Mouse (Mus musculus) MEL (cell line): ENCODE data around the gene Shc4. TPM values are rescaled to one million over a fixed set of nuclear protein-coding genes. Genes with fewer than 3 reads are reported as not detected.

Experiments
- DNase-seq: peaks from one replicate; pipeline ENCODE4 v3.0.0; 2011; ENCODE audit warnings: low read depth, low spot score
- H3K27ac ChIP-seq: 2 replicates; pipeline ENCODE4 v1.5.1; 2012; ENCODE audit warnings: low read depth, mild to moderate bottlenecking, control low read depth, low read length, moderate library complexity; ENCODE audit not compliant: control insufficient read depth
- H3K27me3 ChIP-seq, 2 experiments: fragments of 150-350 bp in 1 of 2; sonication (generic) in 1 of 2; 2 replicates each; pipeline ENCODE4 v1.6.1; 2012; ENCODE audit warnings: low read length in 2 of 2, mild to moderate bottlenecking in 2 of 2, improper control_type of control experiment in 1 of 2, moderate library complexity in 1 of 2; ENCODE audit not compliant: insufficient read depth in 2 of 2, control insufficient read depth in 1 of 2
- H3K36me3 ChIP-seq, 2 experiments: 2 replicates each; pipeline ENCODE4 v1.6.1; 2012 to 2014; ENCODE audit warnings: low read length in 2 of 2, improper control_type of control experiment in 1 of 2, inconsistent platforms in 1 of 2, mild to moderate bottlenecking in 1 of 2; ENCODE audit not compliant: insufficient read depth in 2 of 2, control insufficient read depth in 1 of 2
- H3K4me1 ChIP-seq, 2 experiments: fragments of 150-350 bp in 1 of 2; sonication (generic) in 1 of 2; 2 replicates each; pipeline ENCODE4 v1.6.1; 2012; ENCODE audit warnings: low read length in 2 of 2, improper control_type of control experiment in 1 of 2, mild to moderate bottlenecking in 1 of 2; ENCODE audit not compliant: insufficient read depth in 2 of 2, control insufficient read depth in 1 of 2
- H3K4me3 ChIP-seq, 2 experiments: fragments of 150-350 bp in 1 of 2; sonication (generic) in 1 of 2; 2 replicates each; pipeline ENCODE4 v1.5.1; 2012; ENCODE audit warnings: low read depth in 2 of 2, low read length in 2 of 2, mild to moderate bottlenecking in 2 of 2, moderate library complexity in 2 of 2, control low read depth in 1 of 2, improper control_type of control experiment in 1 of 2; ENCODE audit not compliant: control insufficient read depth in 1 of 2, insufficient read depth in 1 of 2
- H3K79me2 ChIP-seq: 2 replicates; pipeline ENCODE4 v1.6.1; 2012; ENCODE audit warnings: mild to moderate bottlenecking, low read length, moderate library complexity; ENCODE audit not compliant: control insufficient read depth, poor library complexity, insufficient read depth
- H3K9ac ChIP-seq: 2 replicates; pipeline ENCODE4 v1.6.1; 2012; ENCODE audit warnings: low read depth, mild to moderate bottlenecking, control low read depth, low read length, moderate library complexity; ENCODE audit not compliant: control insufficient read depth, poor library complexity, severe bottlenecking
- H3K9me3 ChIP-seq: fragments of 150-350 bp; sonication (generic); replicated peaks from 2 replicates; pipeline ENCODE4 v1.6.1; 2012; ENCODE audit warnings: mild to moderate bottlenecking, low read length, improper control_type of control experiment, moderate library complexity; ENCODE audit not compliant: insufficient read depth
- BHLHE40 ChIP-seq: IDR thresholded peaks from 2 replicates; pipeline ENCODE4 v1.6.1; 2012; ENCODE audit warnings: low read depth, mild to moderate bottlenecking, inconsistent platforms, low read length, improper control_type of control experiment, borderline replicate concordance
- CTCF ChIP-seq, 3 experiments: IDR thresholded peaks in 2 of 3; conservative IDR thresholded peaks in 1 of 3; 2 replicates each; pipeline ENCODE4 v1.5.1; 2011 to 2012; ENCODE audit warnings: low read length in 3 of 3, low read depth in 2 of 3, mild to moderate bottlenecking in 2 of 3, improper control_type of control experiment in 1 of 3, inconsistent platforms in 1 of 3, mixed read lengths in 1 of 3, moderate library complexity in 1 of 3; ENCODE audit not compliant: control insufficient read depth in 1 of 3, insufficient read depth in 1 of 3, poor library complexity in 1 of 3, severe bottlenecking in 1 of 3
- E2F4 ChIP-seq: IDR thresholded peaks from 2 replicates; pipeline ENCODE4 v1.6.1; 2011; ENCODE audit warnings: low read depth, low read length, improper control_type of control experiment, borderline replicate concordance
- ETS1 ChIP-seq: IDR thresholded peaks from 2 replicates; pipeline ENCODE4 v1.6.1; 2012; ENCODE audit warnings: low read depth, mild to moderate bottlenecking, inconsistent platforms, low read length, improper control_type of control experiment, moderate library complexity
- GATA1 ChIP-seq: IDR thresholded peaks from 2 replicates; pipeline ENCODE4 v1.6.1; 2011; ENCODE audit warnings: low read depth, low read length, improper control_type of control experiment
- JUND ChIP-seq: IDR thresholded peaks from 2 replicates; pipeline ENCODE4 v1.6.1; 2011; ENCODE audit warnings: low read depth, mild to moderate bottlenecking, improper control_type of control experiment, low read length
- KAT2A ChIP-seq: conservative IDR thresholded peaks from 2 replicates; pipeline ENCODE4 v1.6.1; 2012; ENCODE audit warnings: low read depth, low read length, improper control_type of control experiment, inconsistent platforms
- MEF2A ChIP-seq: IDR thresholded peaks from 2 replicates; pipeline ENCODE4 v1.6.1; 2014; ENCODE audit warnings: low read depth, mild to moderate bottlenecking, inconsistent platforms, low read length, improper control_type of control experiment; ENCODE audit not compliant: poor library complexity, insufficient replicate concordance, severe bottlenecking; ENCODE audit errors: extremely low read depth
- MXI1 ChIP-seq: IDR thresholded peaks from 2 replicates; pipeline ENCODE4 v1.6.1; 2011; ENCODE audit warnings: mild to moderate bottlenecking, low read depth, low read length, improper control_type of control experiment
- MYB ChIP-seq: IDR thresholded peaks from 2 replicates; pipeline ENCODE4 v1.6.1; 2011; ENCODE audit warnings: mild to moderate bottlenecking, low read depth, low read length, improper control_type of control experiment
- POLR2A ChIP-seq, 2 experiments: IDR thresholded peaks; 2 replicates each; pipeline ENCODE4 v1.6.1; 2011 to 2012; ENCODE audit warnings: low read length in 2 of 2, mild to moderate bottlenecking in 2 of 2, control low read depth in 1 of 2, improper control_type of control experiment in 1 of 2, low read depth in 1 of 2, moderate library complexity in 1 of 2; ENCODE audit not compliant: control insufficient read depth in 1 of 2, insufficient read depth in 1 of 2, poor library complexity in 1 of 2
- RAD21 ChIP-seq: IDR thresholded peaks from 2 replicates; pipeline ENCODE4 v1.6.1; 2011; ENCODE audit warnings: mild to moderate bottlenecking, low read depth, low read length, improper control_type of control experiment
- SIN3A ChIP-seq: IDR thresholded peaks from 2 replicates; pipeline ENCODE4 v1.6.1; 2012; ENCODE audit warnings: low read length, improper control_type of control experiment, inconsistent platforms
- SMC3 ChIP-seq: IDR thresholded peaks from 2 replicates; pipeline ENCODE4 v1.6.1; 2011; ENCODE audit warnings: low read depth, low read length, improper control_type of control experiment
- TAL1 ChIP-seq: IDR thresholded peaks from 2 replicates; pipeline ENCODE4 v1.6.1; 2012; ENCODE audit warnings: mild to moderate bottlenecking, inconsistent platforms, low read length, moderate library complexity, mixed read lengths
- TBP ChIP-seq: IDR thresholded peaks from 2 replicates; pipeline ENCODE4 v1.8.0; 2011; ENCODE audit warnings: low read depth, low read length, improper control_type of control experiment
- TCF12 ChIP-seq: IDR thresholded peaks from 2 replicates; pipeline ENCODE4 v1.6.1; 2014; ENCODE audit warnings: low read depth, mild to moderate bottlenecking, inconsistent platforms, low read length, improper control_type of control experiment, moderate library complexity
- USF2 ChIP-seq, 2 experiments: IDR thresholded peaks; 2 replicates each; pipeline ENCODE4 v1.6.1; 2011 to 2012; ENCODE audit warnings: improper control_type of control experiment in 2 of 2, low read length in 2 of 2, borderline replicate concordance in 1 of 2, inconsistent platforms in 1 of 2, low read depth in 1 of 2, mild to moderate bottlenecking in 1 of 2; ENCODE audit not compliant: insufficient read depth in 1 of 2
- ZC3H11A ChIP-seq: IDR thresholded peaks from 2 replicates; pipeline ENCODE4 v1.6.1; 2012; ENCODE audit warnings: low read depth, mild to moderate bottlenecking, inconsistent platforms, low read length, improper control_type of control experiment
- ZKSCAN1 ChIP-seq: IDR thresholded peaks from 2 replicates; pipeline ENCODE4 v1.6.1; 2012; ENCODE audit warnings: low read depth, mild to moderate bottlenecking, inconsistent platforms, low read length, improper control_type of control experiment, moderate library complexity
- ZMIZ1 ChIP-seq: IDR thresholded peaks from 2 replicates; pipeline ENCODE4 v1.6.1; 2012; ENCODE audit warnings: low read depth, mild to moderate bottlenecking, inconsistent platforms, low read length, improper control_type of control experiment, moderate library complexity
- polyA plus RNA-seq, 2 experiments: library from polyadenylated mRNA; stranded (reverse) in 1 of 2; unstranded in 1 of 2; fragments of >175 nt in 1 of 2; fragments of >200 nt in 1 of 2; gene quantifications; 2 replicates each; pipeline versions ENCODE4 v1.2.1 to v1.2.4; 2012; ENCODE audit warnings: low replicate concordance in 2 of 2, low read depth in 1 of 2; ENCODE audit not compliant: insufficient read length in 2 of 2, insufficient read depth in 1 of 2, missing spikeins in 1 of 2
- total RNA-seq: library from RNA; depleted of rRNA; stranded (reverse); fragments of 300-350 nt; gene quantifications from 2 replicates; pipeline ENCODE4 v1.2.3, GENCODE M21; 2012

Shc4 gene
- total and polyA plus RNA-seq, 3 experiments, result 0.38 to 1.1 TPM; not detected in 1

DNA sequence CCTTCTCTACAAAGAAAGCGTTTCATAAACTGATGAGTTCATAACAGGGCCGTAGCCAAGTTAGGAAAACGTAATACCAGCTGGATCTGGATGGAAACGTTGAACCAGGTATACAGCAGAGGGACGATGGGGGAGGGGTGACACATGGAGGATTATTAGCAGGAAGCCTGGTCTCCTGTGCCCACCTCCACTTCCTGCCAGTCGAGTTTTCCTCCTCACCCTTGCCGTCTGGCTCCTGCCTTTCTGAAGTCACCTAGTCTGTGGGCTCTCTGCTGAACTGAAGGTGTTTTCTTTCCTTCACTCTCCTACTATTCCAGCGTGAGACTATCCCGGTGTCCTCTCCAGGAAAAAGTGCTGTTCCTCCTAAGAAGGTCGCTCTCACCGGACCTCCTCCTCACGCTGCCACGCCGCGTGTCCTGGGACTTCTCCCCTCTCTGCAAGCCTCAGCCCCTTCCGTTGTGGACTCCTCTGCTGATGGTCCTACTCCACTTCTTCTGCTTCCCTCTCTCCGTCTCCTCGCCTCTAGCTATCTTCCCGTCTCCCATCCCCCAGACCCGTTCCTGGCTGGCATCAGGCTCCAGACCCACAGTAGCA, 63.3 kb downstream of the Shc4 start:
- Histone ChIP-seq H3K27ac (no peak overlapping the region), H3K27me3 (no peaks in the 10 kb centered on the region), H3K79me2 (no peaks in the 10 kb centered on the region), H3K9ac (no peak overlapping the region), H3K9me3 (no peaks in the 10 kb centered on the region), H3K4me1 (peaks cover 6 to 25% of the 10 kb centered on the region in 2 experiments), H3K36me3 (peaks cover 0 to 11% of the 10 kb centered on the region in 2 experiments; a peak in 2 of 4 replicates), H3K4me3 (no peak overlapping the region)
- TF ChIP-seq TAL1 (no peak), KAT2A (no peak), MYB (no peak), ZMIZ1 (no peak), GATA1 (no peak), CTCF (IDR thresholded peaks at IDR 0.05 in 2 of 3, conservative IDR thresholded peaks at IDR 0.05 in 1 of 3; ENCODE audit: control insufficient read depth in 1 of 3, insufficient read depth in 1 of 3, low read depth in 2 of 3, low read length in 3 of 3, poor library complexity in 1 of 3, severe bottlenecking in 1 of 3) (no peak), TBP (no peak)
- no peak for DNase-seq

DNA sequence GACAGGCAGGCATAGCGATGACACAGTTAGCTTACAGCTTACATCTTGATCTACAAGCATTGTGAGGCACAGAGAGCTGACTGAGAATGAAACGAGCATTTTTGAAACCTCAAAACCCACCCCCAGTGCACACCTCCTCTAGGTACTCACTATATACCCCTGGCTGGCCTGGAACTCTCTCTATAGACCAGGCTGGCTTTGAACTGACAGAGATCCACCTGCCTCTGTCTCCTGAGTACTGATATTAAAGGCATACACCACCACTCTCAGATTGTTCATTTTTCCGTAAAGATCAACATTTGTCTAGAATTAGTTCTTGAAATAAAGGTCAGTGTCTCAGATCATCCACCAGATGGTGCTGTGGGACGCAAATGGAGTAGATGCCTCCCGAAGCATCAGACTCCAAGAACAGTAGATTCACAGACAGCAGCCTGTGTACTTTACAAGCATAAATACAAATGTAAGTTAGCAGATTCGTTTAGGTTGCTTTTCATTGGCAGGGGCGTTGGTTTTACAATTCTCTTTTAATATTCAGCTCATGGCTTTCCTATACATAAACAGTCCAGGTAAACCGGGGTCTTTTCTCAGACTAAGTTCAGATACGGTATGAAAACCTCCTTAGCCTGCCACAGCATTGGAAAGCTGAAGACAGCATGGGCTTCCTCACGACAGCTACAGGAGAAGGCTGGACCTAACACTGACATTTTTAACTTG, 64.0 kb downstream of the Shc4 start:
- Histone ChIP-seq H3K4me1 (peaks cover under 1 to 19% of the 10 kb centered on the region in 2 experiments; a peak in 3 of 4 replicates), H3K27ac (no peak overlapping the region), H3K4me3 (no peak overlapping the region), H3K79me2 (no peaks in the 10 kb centered on the region), H3K36me3 (peaks cover 0 to 5% of the 10 kb centered on the region in 2 experiments; a peak in 1 of 4 replicates), H3K9me3 (no peaks in the 10 kb centered on the region), H3K27me3 (no peaks in the 10 kb centered on the region), H3K9ac (no peak overlapping the region)
- peak; percentile 77 for DNase-seq
- TF ChIP-seq ZMIZ1 (no peak), MXI1 (no peak), ZC3H11A (peak; percentile 97), ETS1 (no peak), KAT2A (no peak), MEF2A (no peak), POLR2A (IDR thresholded peaks at IDR 0.05; ENCODE audit: control insufficient read depth in 1 of 2, insufficient read depth in 1 of 2, low read depth in 1 of 2, low read length in 2 of 2, poor library complexity in 1 of 2) (no peak), SIN3A (peak; percentile 52), JUND (no peak), GATA1 (no peak), TCF12 (no peak), ZKSCAN1 (no peak), E2F4 (no peak), SMC3 (peak; percentile 98), CTCF (IDR thresholded peaks at IDR 0.05 in 2 of 3, conservative IDR thresholded peaks at IDR 0.05 in 1 of 3; ENCODE audit: control insufficient read depth in 1 of 3, insufficient read depth in 1 of 3, low read depth in 2 of 3, low read length in 3 of 3, poor library complexity in 1 of 3, severe bottlenecking in 1 of 3) (peak; percentile 75 to 98 (median 79)), USF2 (IDR thresholded peaks at IDR 0.05; ENCODE audit: borderline replicate concordance in 1 of 2, insufficient read depth in 1 of 2, low read depth in 1 of 2, low read length in 2 of 2) (no peak), BHLHE40 (peak; percentile 14; the same call in 1 of the 2 replicates), RAD21 (peak; percentile 98)
